Mouse (Mus musculus): ENCODE measurements at regions not wholly inside any gene's neighbourhood (a gene's known extent, or its start where the extent isn't known, plus 50 kb on each side); places are given as distances from the start of the nearest gene placed in this dataset.
"Not testable (repeated sequence)": the region's sequence is repeated elsewhere in the genome, so short reads cannot be mapped to it uniquely, and the experiment has no call there.

- Histone ChIP-seq H3K27me3 (no peaks in the 10 kb centered on the region), H3K9ac (no peak overlapping the region), H3K4me1 (no peaks in the 10 kb centered on the region), H3K9me3 (no peaks in the 10 kb centered on the region), H3K4me2 (no peak overlapping the region), H3K4me3 (replicated peaks) (no peak overlapping the region), H3K36me3 (replicated peaks) (no peaks in the 10 kb centered on the region), H3K27ac (no peak overlapping the region)
- ATAC-seq (ENCODE audit: low FRiP score) = no peak
These were observed 1442.4 kb upstream of the Tacstd2 start for GRCm38 (mm10) chr6:68977959-68978358.

- no peak overlapping the region for H3K4me3 ChIP-seq (replicated peaks)
- no peaks in the 10 kb centered on the region for H3K4me1 ChIP-seq
- H3K27me3 ChIP-seq = no peaks in the 10 kb centered on the region
- no peaks in the 10 kb centered on the region for H3K36me3 ChIP-seq (replicated peaks)
- no peak for ATAC-seq (ENCODE audit: low FRiP score)
- H3K27ac ChIP-seq = no peak overlapping the region
- H3K4me2 ChIP-seq = no peak overlapping the region
- no peak overlapping the region for H3K9ac ChIP-seq
- no peaks in the 10 kb centered on the region for H3K9me3 ChIP-seq
These were observed 1428.4 kb upstream of the Tacstd2 start for GRCm38 (mm10) chr6:68964012-68964411.

GRCm38 (mm10) chr6:68938104-68938503 is 1402.5 kb upstream of the Tacstd2 start:
- peak; percentile 64; the same call in 1 of the 2 replicates for ATAC-seq (ENCODE audit: low FRiP score)
- H3K27ac ChIP-seq = not testable (repeated sequence)

GRCm38 (mm10) chr6:68931860-68932259 is 1396.3 kb upstream of the Tacstd2 start:
- H3K27me3 ChIP-seq; H3K4me3 ChIP-seq (replicated peaks); H3K36me3 ChIP-seq (replicated peaks); H3K9ac ChIP-seq; H3K27ac ChIP-seq; ATAC-seq (ENCODE audit: low FRiP score); H3K4me1 ChIP-seq; H3K4me2 ChIP-seq; H3K9me3 ChIP-seq: not testable (repeated sequence)

More at GRCm38 (mm10) chr6:68938104-68938503, 1402.5 kb upstream of the Tacstd2 start:
- H3K27me3 ChIP-seq; H3K36me3 ChIP-seq (replicated peaks); H3K4me2 ChIP-seq; H3K9ac ChIP-seq; H3K4me1 ChIP-seq; H3K9me3 ChIP-seq; H3K4me3 ChIP-seq (replicated peaks): not testable (repeated sequence)

GRCm38 (mm10) chr6:68915536-68915935 is 1379.9 kb upstream of the Tacstd2 start:
- Histone ChIP-seq H3K4me2 (no peak overlapping the region), H3K9me3 (no peaks in the 10 kb centered on the region), H3K36me3 (replicated peaks) (no peaks in the 10 kb centered on the region), H3K4me3 (replicated peaks) (no peak overlapping the region), H3K27ac (no peak overlapping the region), H3K4me1 (no peaks in the 10 kb centered on the region), H3K27me3 (no peaks in the 10 kb centered on the region), H3K9ac (no peak overlapping the region)
- ATAC-seq (ENCODE audit: low FRiP score) = no peak

DNA sequence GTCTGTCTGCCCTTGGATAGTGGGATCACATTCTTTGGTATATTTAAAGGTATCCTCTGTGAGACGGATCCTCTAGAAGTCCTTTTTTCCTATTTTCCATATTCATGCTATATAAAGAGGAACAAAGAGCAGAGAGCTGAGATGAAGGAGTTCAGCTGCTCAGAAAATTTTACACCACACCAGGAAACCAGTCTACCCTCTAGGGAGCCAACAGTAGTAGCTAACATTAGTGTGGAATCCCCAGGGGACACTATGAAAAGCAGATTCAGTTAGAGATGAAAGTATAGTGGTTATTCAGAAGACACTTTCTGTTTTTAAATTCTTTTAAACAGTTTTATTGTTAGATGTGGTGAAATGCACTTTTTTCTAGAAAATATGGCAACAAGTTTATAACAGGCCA is 1348.5 kb upstream of the Tacstd2 start:
- Histone ChIP-seq H3K27me3 (no peaks in the 10 kb centered on the region), H3K9me3 (peaks cover 4% of the 10 kb centered on the region; the same call in 1 of the 2 replicates), H3K4me2 (no peak overlapping the region), H3K4me1 (no peaks in the 10 kb centered on the region), H3K4me3 (replicated peaks) (no peak overlapping the region), H3K27ac (no peak overlapping the region), H3K36me3 (replicated peaks) (no peaks in the 10 kb centered on the region), H3K9ac (no peak overlapping the region)
- 92% methylated on average over 1 of the region's 1 CpGs for WGBS
- ATAC-seq (ENCODE audit: low FRiP score) = no peak

DNA sequence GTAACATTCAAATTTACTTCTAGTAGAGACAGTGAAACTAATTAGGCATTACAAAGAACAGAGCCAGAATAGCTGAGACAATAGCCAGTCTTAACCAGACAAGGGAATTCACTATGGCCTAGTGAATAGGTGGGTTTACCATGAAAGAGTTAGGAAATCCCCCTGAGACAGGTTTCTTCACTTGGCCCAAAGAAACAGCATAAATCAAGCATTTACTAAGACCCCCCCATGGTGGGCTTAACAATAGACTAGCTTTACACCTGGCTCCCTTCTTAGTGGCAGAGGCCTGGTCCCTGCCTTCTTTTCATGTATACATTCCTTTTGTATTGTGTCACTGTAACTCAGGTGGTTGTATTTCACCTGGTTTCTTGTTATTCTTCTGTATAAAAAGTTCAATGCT is 1317.2 kb upstream of the Tacstd2 start:
- not testable (repeated sequence) for ATAC-seq (ENCODE audit: low FRiP score); H3K9me3 ChIP-seq; H3K4me3 ChIP-seq (replicated peaks); H3K4me2 ChIP-seq; H3K36me3 ChIP-seq (replicated peaks); H3K9ac ChIP-seq; H3K27ac ChIP-seq; H3K4me1 ChIP-seq; H3K27me3 ChIP-seq

- H3K4me2 ChIP-seq = no peak overlapping the region
These were observed 1316.7 kb upstream of the Tacstd2 start for GRCm38 (mm10) chr6:68852286-68852685.

GRCm38 (mm10) chr6:68835186-68835585 is 1299.6 kb upstream of the Tacstd2 start:
- no peak overlapping the region for H3K9ac ChIP-seq
- 70% methylated on average over 1 of the region's 1 CpGs for WGBS
- H3K27me3 ChIP-seq = no peaks in the 10 kb centered on the region
- H3K4me2 ChIP-seq = no peak overlapping the region
- no peaks in the 10 kb centered on the region for H3K4me1 ChIP-seq
- no peak for ATAC-seq (ENCODE audit: low FRiP score)
- H3K9me3 ChIP-seq = no peaks in the 10 kb centered on the region
- no peak overlapping the region for H3K4me3 ChIP-seq (replicated peaks)
- H3K27ac ChIP-seq = no peak overlapping the region
- H3K36me3 ChIP-seq (replicated peaks) = no peaks in the 10 kb centered on the region

More at GRCm38 (mm10) chr6:68852286-68852685, 1316.7 kb upstream of the Tacstd2 start:
- Histone ChIP-seq H3K36me3 (replicated peaks) (no peaks in the 10 kb centered on the region), H3K27me3 (no peaks in the 10 kb centered on the region), H3K9me3 (no peaks in the 10 kb centered on the region), H3K9ac (no peak overlapping the region), H3K27ac (no peak overlapping the region), H3K4me1 (no peaks in the 10 kb centered on the region), H3K4me3 (replicated peaks) (no peak overlapping the region)
- 89% methylated on average over 2 of the region's 2 CpGs for WGBS
- ATAC-seq (ENCODE audit: low FRiP score) = no peak

DNA sequence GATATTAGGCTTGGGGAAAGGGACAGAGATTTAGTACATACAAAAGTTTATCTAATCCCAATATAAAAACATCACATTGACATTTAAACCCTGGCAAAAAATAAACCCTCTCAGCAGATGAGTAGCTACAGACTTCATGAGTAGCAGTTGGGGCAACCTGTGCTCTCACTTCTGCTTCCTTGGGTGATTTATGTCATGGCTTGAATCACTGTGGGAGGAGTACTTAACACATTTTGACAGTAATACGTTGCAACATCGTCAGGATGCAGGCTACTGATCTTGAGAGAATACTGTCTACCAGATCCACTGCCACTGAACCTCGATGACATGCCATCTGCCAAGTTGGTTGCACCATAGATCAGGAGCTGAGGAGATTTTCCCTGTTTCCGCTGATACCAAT is 1299.0 kb upstream of the Tacstd2 start:
- H3K9ac ChIP-seq = no peak overlapping the region
- H3K27me3 ChIP-seq = no peaks in the 10 kb centered on the region
- H3K4me2 ChIP-seq = no peak overlapping the region
- H3K36me3 ChIP-seq (replicated peaks) = no peaks in the 10 kb centered on the region
- H3K27ac ChIP-seq = no peak overlapping the region
- H3K9me3 ChIP-seq = no peaks in the 10 kb centered on the region
- H3K4me3 ChIP-seq (replicated peaks) = no peak overlapping the region
- no peaks in the 10 kb centered on the region for H3K4me1 ChIP-seq
- WGBS = 79% methylated on average over 4 of the region's 4 CpGs
- ATAC-seq (ENCODE audit: low FRiP score) = no peak

DNA sequence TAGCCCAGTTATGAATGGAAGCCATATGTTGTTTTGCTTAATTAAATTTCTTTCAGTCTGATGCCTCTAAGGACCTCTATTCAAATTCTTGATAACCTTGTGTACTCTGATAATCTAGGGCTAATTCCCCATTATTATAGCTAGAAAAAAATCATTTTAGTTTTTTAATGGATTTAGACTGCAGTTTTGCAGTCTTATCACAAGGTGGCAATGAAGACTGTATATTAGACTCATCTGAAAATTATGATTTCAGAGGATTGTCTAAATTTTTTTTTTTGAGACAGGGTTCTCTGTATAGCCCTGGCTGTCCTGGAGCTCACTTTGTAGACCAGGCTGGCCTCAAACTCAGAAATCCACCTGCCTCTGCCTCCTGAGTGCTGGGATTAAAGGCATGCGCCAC is 1292.9 kb upstream of the Tacstd2 start:
- not testable (repeated sequence) for H3K4me2 ChIP-seq; H3K27ac ChIP-seq; H3K9me3 ChIP-seq; H3K9ac ChIP-seq; H3K36me3 ChIP-seq (replicated peaks); H3K27me3 ChIP-seq; ATAC-seq (ENCODE audit: low FRiP score); H3K4me3 ChIP-seq (replicated peaks); H3K4me1 ChIP-seq
- 96% methylated on average over 1 of the region's 1 CpGs for WGBS

DNA sequence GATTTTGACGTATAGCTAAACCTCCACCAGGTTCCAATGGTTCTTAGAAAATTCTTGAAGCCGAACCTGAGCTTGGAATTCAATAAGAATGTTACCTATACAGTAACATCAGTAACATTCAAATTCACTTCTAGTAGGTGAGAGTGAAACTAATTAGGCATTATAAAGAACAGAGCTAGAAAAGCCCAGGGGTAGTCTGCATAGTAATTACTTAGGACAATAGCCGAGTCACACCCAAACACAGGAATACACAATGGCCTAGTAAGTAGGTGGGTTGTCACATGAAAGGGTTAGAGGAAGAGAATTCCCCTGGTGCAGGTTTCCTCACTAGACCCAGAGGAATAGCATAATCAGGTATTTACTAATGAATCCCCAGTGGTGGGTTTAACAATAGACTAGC is 1277.8 kb upstream of the Tacstd2 start:
- no peaks in the 10 kb centered on the region for H3K27me3 ChIP-seq
- 73% methylated on average over 3 of the region's 3 CpGs for WGBS
- no peaks in the 10 kb centered on the region for H3K9me3 ChIP-seq
- H3K4me3 ChIP-seq (replicated peaks) = no peak overlapping the region
- no peak overlapping the region for H3K9ac ChIP-seq
- ATAC-seq (ENCODE audit: low FRiP score) = no peak
- no peak overlapping the region for H3K27ac ChIP-seq
- H3K4me1 ChIP-seq = no peaks in the 10 kb centered on the region
- no peak overlapping the region for H3K4me2 ChIP-seq
- H3K36me3 ChIP-seq (replicated peaks) = no peaks in the 10 kb centered on the region

GRCm38 (mm10) chr6:68799205-68799604 is 1263.6 kb upstream of the Tacstd2 start:
- H3K4me2 ChIP-seq; H3K36me3 ChIP-seq (replicated peaks); H3K27ac ChIP-seq; H3K27me3 ChIP-seq; H3K4me3 ChIP-seq (replicated peaks); ATAC-seq (ENCODE audit: low FRiP score); H3K9ac ChIP-seq; H3K9me3 ChIP-seq; H3K4me1 ChIP-seq: not testable (repeated sequence)
- WGBS = 93% methylated on average over 19 of the region's 19 CpGs

- Histone ChIP-seq H3K36me3 (replicated peaks) (no peaks in the 10 kb centered on the region), H3K9me3 (no peaks in the 10 kb centered on the region), H3K4me2 (no peak overlapping the region), H3K27me3 (no peaks in the 10 kb centered on the region), H3K9ac (no peak overlapping the region), H3K27ac (no peak overlapping the region), H3K4me3 (replicated peaks) (no peak overlapping the region), H3K4me1 (no peaks in the 10 kb centered on the region)
- WGBS = 73% methylated on average over 2 of the region's 2 CpGs
- ATAC-seq (ENCODE audit: low FRiP score) = no peak
These were observed 1235.9 kb upstream of the Tacstd2 start for GRCm38 (mm10) chr6:68771507-68771906.

Data from forebrain, embryonic 12.5 days (tissue).